Mouse (Mus musculus): Measurements from ENCODE around the gene Tead2.
A peak's percentile ranks its signal among the peaks of the same experiment; 100 is the strongest.
"Not testable (repeated sequence)": the region's sequence is repeated elsewhere in the genome, so short reads cannot be mapped to it uniquely, and the experiment has no call there.

Gene Tead2

GRCm38 (mm10) chr7:45215673-45216441 is at the start of gene Tead2:
Tead2 (plus strand) TSS chr7:45215753.
- DNase-seq, result peak; percentile 74

GRCm38 (mm10) chr7:45166950-45167401 is 48.6 kb upstream of the Tead2 start:
- no peak for DNase-seq

GRCm38 (mm10) chr7:45167761-45168445 is 47.6 kb upstream of the Tead2 start:
- DNase-seq, result no peak

- no peak for DNase-seq
These were observed 46.9 kb upstream of the Tead2 start for GRCm38 (mm10) chr7:45168656-45169055.

GRCm38 (mm10) chr7:45169495-45169894 is 46.1 kb upstream of the Tead2 start:
- DNase-seq, result no peak

- DNase-seq, result no peak
These were observed 42.6 kb upstream of the Tead2 start for GRCm38 (mm10) chr7:45172974-45173373.

- DNase-seq, result not testable (repeated sequence)
These were observed 41.8 kb upstream of the Tead2 start for GRCm38 (mm10) chr7:45173772-45174171.

- no peak for DNase-seq
These were observed 40.8 kb upstream of the Tead2 start for GRCm38 (mm10) chr7:45174567-45175280.

GRCm38 (mm10) chr7:45175398-45175797 is 40.2 kb upstream of the Tead2 start:
- DNase-seq, result no peak

GRCm38 (mm10) chr7:45175929-45176328 is 39.6 kb upstream of the Tead2 start:
- DNase-seq, result no peak

GRCm38 (mm10) chr7:45176356-45176755 is 39.2 kb upstream of the Tead2 start:
- no peak for DNase-seq

GRCm38 (mm10) chr7:45178550-45178949 is 37.0 kb upstream of the Tead2 start:
- no peak for DNase-seq

GRCm38 (mm10) chr7:45179469-45179868 is 36.1 kb upstream of the Tead2 start, which contains the start of gene Gfy:
Gfy (minus strand) TSS chr7:45179569.
- no peak for DNase-seq

- DNase-seq, result no peak
These were observed 34.6 kb upstream of the Tead2 start, which contains the start of gene Pth2 for GRCm38 (mm10) chr7:45180896-45181477. Pth2 (plus strand) TSS chr7:45180995.

- DNase-seq, result no peak
These were observed 34.0 kb upstream of the Tead2 start for GRCm38 (mm10) chr7:45181540-45181939.

GRCm38 (mm10) chr7:45182199-45182601 is 33.4 kb upstream of the Tead2 start:
- peak; percentile 93 for DNase-seq

GRCm38 (mm10) chr7:45182606-45183005 is 32.9 kb upstream of the Tead2 start:
- DNase-seq, result no peak

GRCm38 (mm10) chr7:45183672-45184071 is 31.9 kb upstream of the Tead2 start:
- DNase-seq, result no peak

- DNase-seq, result no peak
These were observed 29.6 kb upstream of the Tead2 start for GRCm38 (mm10) chr7:45185921-45186320.

- DNase-seq, result no peak
These were observed 26.0 kb upstream of the Tead2 start for GRCm38 (mm10) chr7:45189600-45189999.

- no peak for DNase-seq
These were observed 25.4 kb upstream of the Tead2 start for GRCm38 (mm10) chr7:45190186-45190585.

- no peak for DNase-seq
These were observed 24.4 kb upstream of the Tead2 start for GRCm38 (mm10) chr7:45191161-45191560.

- DNase-seq, result no peak
These were observed 23.7 kb upstream of the Tead2 start for GRCm38 (mm10) chr7:45191803-45192363.
